Mouse (Mus musculus) layer of hippocampus, adult 2 months (tissue): ENCODE results near the gene Rdh16f2. TPM values are rescaled to one million over a fixed set of nuclear protein-coding genes. Genes with fewer than 3 reads are reported as not detected.
"Not testable (repeated sequence)": the region's sequence is repeated elsewhere in the genome, so short reads cannot be mapped to it uniquely, and the experiment has no call there.

Experiments used
- DNase-seq, 2 experiments: peaks; one replicate each; pipeline ENCODE4 v3.0.0; 2022; ENCODE audit warnings: low spot score in 2 of 2
- H3K27ac ChIP-seq: fragments of 200-600 bp; 2 replicates; pipeline ENCODE4 v1.8.1; 2022
- H3K4me3 ChIP-seq: fragments of 200-600 bp; 2 replicates; pipeline ENCODE4 v1.8.1; 2022; ENCODE audit warnings: mild to moderate bottlenecking
- CTCF ChIP-seq: fragments of 200-600 bp; conservative IDR thresholded peaks from 2 replicates; pipeline ENCODE4 v1.8.1; 2022; ENCODE audit warnings: antibody characterized with exemption, mild to moderate bottlenecking, moderate library complexity
- total RNA-seq, 2 experiments: library from RNA; stranded (reverse); gene quantifications; 2 replicates each; pipeline ENCODE4 v1.2.3; 2021

Gene Rdh16f2
- total RNA-seq, 2 experiments from 2014 or later, result not detected

GRCm38 (mm10) chr10:127899783-127900182 is 33.5 kb downstream of the Rdh16f2 start:
- Histone ChIP-seq H3K27ac (no peak overlapping the region), H3K4me3 (no peak overlapping the region)
- TF ChIP-seq CTCF, result no peak
- no peak for DNase-seq

GRCm38 (mm10) chr10:127901751-127902150 is 35.5 kb downstream of the Rdh16f2 start:
- no peak overlapping the region for H3K4me3 ChIP-seq
- H3K27ac ChIP-seq, result no peak overlapping the region
- TF ChIP-seq CTCF, result no peak
- DNase-seq, result no peak

- Histone ChIP-seq H3K4me3 (no peak overlapping the region), H3K27ac (no peak overlapping the region)
- TF ChIP-seq CTCF, result no peak
- DNase-seq, result no peak
These were observed 36.8 kb downstream of the Rdh16f2 start for GRCm38 (mm10) chr10:127903116-127903515.

GRCm38 (mm10) chr10:127904718-127905446 is 38.6 kb downstream of the Rdh16f2 start:
- no peak for DNase-seq
- no peak overlapping the region for H3K27ac ChIP-seq

GRCm38 (mm10) chr10:127906138-127906537 is 39.9 kb downstream of the Rdh16f2 start:
- TF ChIP-seq CTCF, result no peak
- H3K4me3 ChIP-seq, result no peak overlapping the region
- no peak overlapping the region for H3K27ac ChIP-seq
- no peak for DNase-seq

More at GRCm38 (mm10) chr10:127904718-127905446, 38.6 kb downstream of the Rdh16f2 start:
- no peak for TF ChIP-seq CTCF
- no peak overlapping the region for H3K4me3 ChIP-seq

- TF ChIP-seq CTCF, result no peak
- no peak overlapping the region for H3K27ac ChIP-seq
These were observed 41.2 kb downstream of the Rdh16f2 start for GRCm38 (mm10) chr10:127907386-127907951.

GRCm38 (mm10) chr10:127915578-127915977 is 49.3 kb downstream of the Rdh16f2 start:
- no peak for TF ChIP-seq CTCF
- H3K4me3 ChIP-seq, result no peak overlapping the region
- H3K27ac ChIP-seq, result no peak overlapping the region
- DNase-seq, result no peak

More at GRCm38 (mm10) chr10:127907386-127907951, 41.2 kb downstream of the Rdh16f2 start:
- no peak overlapping the region for H3K4me3 ChIP-seq
- DNase-seq, result no peak

GRCm38 (mm10) chr10:127917183-127917582 is 50.9 kb downstream of the Rdh16f2 start:
- DNase-seq, H3K27ac ChIP-seq, H3K4me3 ChIP-seq: not testable (repeated sequence)

- Histone ChIP-seq H3K27ac (no peak overlapping the region), H3K4me3 (no peak overlapping the region)
- no peak for TF ChIP-seq CTCF
- no peak for DNase-seq
These were observed 51.4 kb downstream of the Rdh16f2 start for GRCm38 (mm10) chr10:127917651-127918050.

GRCm38 (mm10) chr10:127922241-127922640 is 56.0 kb downstream of the Rdh16f2 start:
- Histone ChIP-seq H3K27ac (no peak overlapping the region), H3K4me3 (no peak overlapping the region)
- TF ChIP-seq CTCF, result no peak
- no peak for DNase-seq

GRCm38 (mm10) chr10:127923024-127923423 is 56.8 kb downstream of the Rdh16f2 start:
- Histone ChIP-seq H3K27ac (no peak overlapping the region), H3K4me3 (no peak overlapping the region)
- DNase-seq, result no peak
- no peak for TF ChIP-seq CTCF

GRCm38 (mm10) chr10:127924597-127925378 is 58.5 kb downstream of the Rdh16f2 start:
- DNase-seq, result peak; percentile 64 to 85
- 0 out of 2 replicates have a peak overlapping the region, but pooled peaks have one; percentile 25 for H3K27ac ChIP-seq
- TF ChIP-seq CTCF, result no peak

More at GRCm38 (mm10) chr10:127924597-127925378, 58.5 kb downstream of the Rdh16f2 start:
- no peak overlapping the region for H3K4me3 ChIP-seq

Other genes starting within 250 kb of the Rdh16f2 start
- 100 to 1,000 TPM; 288 to 310 TPM for gene Lrp1, start 245.3 kb upstream of the Rdh16f2 start, total RNA-seq
- 1 to 10 TPM; 6.4 to 6.7 TPM for gene Stat6, start 223.5 kb upstream of the Rdh16f2 start, total RNA-seq
- gene Nemp1, start 199.6 kb upstream of the Rdh16f2 start, total RNA-seq, result 1 to 10 TPM; 5.8 to 6.8 TPM
- gene Nab2, start 197.9 kb upstream of the Rdh16f2 start, total RNA-seq, result 10 to 100 TPM; 44.0 to 44.4 TPM
- gene Myo1a, start 161.3 kb upstream of the Rdh16f2 start, total RNA-seq, result 1 to 10 TPM in 1 of 2 experiments, under 1 TPM in 1; 0.59 to 1.1 TPM
- gene Tac2, start 142.0 kb upstream of the Rdh16f2 start, total RNA-seq, result 1 to 10 TPM; 2.2 to 3.6 TPM
- gene Zbtb39, start 126.9 kb upstream of the Rdh16f2 start, total RNA-seq, result 10 to 100 TPM; 10.5 to 11.5 TPM
- 1 to 10 TPM; 1.2 to 1.7 TPM for gene Gpr182, start 114.7 kb upstream of the Rdh16f2 start, total RNA-seq
- under 1 TPM in 1 of 2 experiments, not detected in 1; 0.18 TPM for gene Rdh1, start 106.8 kb upstream of the Rdh16f2 start, total RNA-seq
- under 1 TPM in 1 of 2 experiments, not detected in 1; 0.39 TPM for gene Rdh16f1, start 106.7 kb upstream of the Rdh16f2 start, total RNA-seq
- gene Rdh9, start 90.1 kb upstream of the Rdh16f2 start, total RNA-seq, result under 1 TPM in 1 of 2 experiments, not detected in 1; 0.61 TPM
- gene Rdh16, start 65.3 kb upstream of the Rdh16f2 start, total RNA-seq, result under 1 TPM; 0.17 to 0.26 TPM
- not detected for gene Rdh19, start 16.5 kb upstream of the Rdh16f2 start, total RNA-seq
- gene Rdh7, start 22.3 kb downstream of the Rdh16f2 start, total RNA-seq, result not detected
- under 1 TPM in 1 of 2 experiments, not detected in 1; 0.12 TPM for gene Sdr9c7, start 32.0 kb downstream of the Rdh16f2 start, total RNA-seq
- gene Hsd17b6, start 141.1 kb downstream of the Rdh16f2 start, total RNA-seq, result not detected
- 1 to 10 TPM; 7.7 to 8.0 TPM for gene Prim1, start 148.7 kb downstream of the Rdh16f2 start, total RNA-seq
- gene Naca, start 169.1 kb downstream of the Rdh16f2 start, total RNA-seq, result 100 to 1,000 TPM; 333 to 336 TPM
- 100 to 1,000 TPM; 135 to 142 TPM for gene Ptges3, start 192.5 kb downstream of the Rdh16f2 start, total RNA-seq
- gene Atp5b, start 216.8 kb downstream of the Rdh16f2 start, total RNA-seq, result 1,000 to 10,000 TPM; 1,635 to 1,673 TPM
- 10 to 100 TPM; 42.8 to 45.5 TPM for gene Baz2a, start 225.1 kb downstream of the Rdh16f2 start, total RNA-seq